Mouse (Mus musculus) frontal cortex, postnatal 10 days (tissue): ENCODE data around the gene Tmprss11e.

Experiments used
- DNase-seq, 2 experiments: peaks; one replicate each; pipeline ENCODE4 v3.0.0; 2022; ENCODE audit warnings: low spot score in 2 of 2, mixed read lengths in 1 of 2

The Tmprss11e gene

DNA sequence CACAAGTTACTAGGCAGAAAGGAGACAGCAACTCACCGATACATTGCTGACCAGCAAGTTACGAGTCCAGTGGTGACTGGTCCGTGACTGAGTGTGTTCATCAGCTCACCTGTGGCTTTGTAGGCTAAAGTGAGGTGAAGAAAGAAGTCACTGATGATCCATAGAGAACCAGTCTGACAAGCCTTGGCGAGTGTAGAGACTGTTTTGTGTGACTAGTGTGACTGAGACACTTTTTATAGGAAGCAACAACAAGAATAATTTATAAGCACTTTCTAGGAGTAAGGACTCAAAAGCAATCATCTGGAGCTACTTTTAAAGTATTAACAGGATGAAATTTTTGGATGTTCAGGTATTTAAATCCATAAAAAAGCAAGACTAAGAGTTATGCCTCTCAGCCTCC, at the start of gene Tmprss11e:
TSS of gene Tmprss11e (minus strand) at position 101 of the 400 bp plus-strand sequence.
- DNase-seq, result no peak

DNA sequence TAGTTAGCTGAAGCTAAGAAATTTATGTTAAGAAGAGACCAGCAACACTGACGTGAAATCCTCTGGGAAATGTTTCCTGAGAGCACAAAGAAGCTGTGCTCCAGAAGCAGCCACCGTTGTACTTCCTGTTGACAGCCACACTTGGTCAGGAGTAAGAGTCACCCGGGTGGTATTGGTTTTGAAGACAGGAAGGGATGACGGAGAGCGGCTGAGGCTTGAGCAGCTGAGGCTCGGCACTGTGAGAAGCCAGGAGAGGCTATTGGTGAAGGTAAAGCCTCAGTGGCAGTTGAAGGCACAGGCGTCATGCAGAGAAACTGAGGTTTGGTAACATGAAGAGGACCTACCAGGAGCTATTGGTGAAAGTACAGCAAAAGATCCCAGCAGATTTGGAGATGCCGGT, 47.2 kb upstream of the Tmprss11e start:
- DNase-seq, result no peak

DNA sequence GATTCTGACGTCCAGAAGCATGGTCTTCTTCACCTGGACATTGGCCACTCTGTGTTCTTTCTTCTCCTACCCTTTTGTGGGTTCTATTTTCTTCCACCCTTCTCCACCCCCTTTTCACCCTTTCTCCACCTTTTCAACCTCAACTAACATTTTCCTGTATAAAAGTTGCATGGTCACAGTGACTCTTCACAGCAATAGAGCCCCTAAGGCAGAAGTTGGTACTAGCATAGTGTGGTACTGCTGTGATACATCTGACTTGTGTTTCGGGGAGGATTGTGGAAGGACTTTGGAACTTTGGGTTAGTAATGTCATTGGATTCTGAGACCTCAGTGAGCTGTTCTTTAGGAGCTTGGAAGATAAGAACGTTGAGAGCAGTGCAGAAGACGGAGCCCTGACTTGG, 46.6 kb upstream of the Tmprss11e start:
- no peak for DNase-seq

DNA sequence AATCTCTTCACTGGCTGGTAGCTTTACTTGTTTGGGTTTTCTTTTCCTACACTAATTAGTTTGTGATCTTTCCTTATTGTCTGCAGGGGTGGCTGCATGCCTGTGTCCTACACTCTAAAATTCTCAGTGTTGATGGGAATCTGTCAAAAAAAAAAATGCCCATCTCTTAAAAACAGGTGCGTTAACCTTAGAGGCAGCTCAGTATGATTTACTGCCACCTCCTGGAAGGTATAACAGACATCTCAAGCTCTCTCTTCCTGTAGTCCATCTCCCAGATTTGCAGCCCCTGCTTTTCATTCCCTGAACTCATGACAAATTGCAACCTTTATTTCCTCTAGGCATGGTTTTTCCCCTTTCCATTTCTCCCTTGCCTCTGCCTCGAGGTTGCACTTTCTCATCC, 44.3 kb upstream of the Tmprss11e start:
- DNase-seq, result no peak

DNA sequence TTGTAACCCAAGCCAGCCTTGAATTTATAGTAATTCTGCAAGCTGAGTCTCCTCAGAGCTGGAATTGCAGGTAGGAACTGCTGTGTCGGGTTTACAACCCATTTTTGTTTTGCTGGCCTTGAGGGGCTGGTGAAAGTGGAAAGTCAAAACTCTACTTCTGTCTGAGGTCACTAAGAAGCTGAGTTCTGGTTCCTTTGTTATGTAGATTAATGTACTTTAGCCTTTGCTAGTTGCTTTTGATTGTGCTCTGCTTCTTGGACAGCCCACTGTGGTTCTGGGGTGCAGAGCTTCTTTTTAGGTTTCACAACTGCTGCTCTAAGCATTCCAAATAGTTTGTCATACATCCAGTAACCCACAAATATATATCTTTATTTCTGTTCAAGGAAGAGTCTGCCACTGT, 41.2 kb upstream of the Tmprss11e start:
- no peak for DNase-seq

DNA sequence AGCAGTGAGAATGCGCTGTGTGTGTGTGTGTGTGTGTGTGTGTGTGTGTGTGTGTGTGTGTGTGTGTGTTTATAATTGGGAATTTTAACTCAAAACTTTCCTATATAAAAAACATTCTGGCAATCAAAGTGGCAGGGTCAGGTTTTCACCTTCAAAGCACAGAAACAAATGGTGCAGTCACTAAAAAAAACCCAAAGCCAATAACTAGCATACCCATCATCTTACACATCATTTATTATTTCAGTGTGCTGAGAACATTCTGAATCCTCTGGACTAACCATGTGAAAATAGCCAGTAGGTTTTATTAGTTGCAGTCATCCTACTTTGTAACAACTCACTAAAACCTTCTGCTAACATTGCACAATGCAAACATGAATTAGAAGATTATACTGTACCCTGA, 38.6 kb upstream of the Tmprss11e start:
- no peak for DNase-seq

DNA sequence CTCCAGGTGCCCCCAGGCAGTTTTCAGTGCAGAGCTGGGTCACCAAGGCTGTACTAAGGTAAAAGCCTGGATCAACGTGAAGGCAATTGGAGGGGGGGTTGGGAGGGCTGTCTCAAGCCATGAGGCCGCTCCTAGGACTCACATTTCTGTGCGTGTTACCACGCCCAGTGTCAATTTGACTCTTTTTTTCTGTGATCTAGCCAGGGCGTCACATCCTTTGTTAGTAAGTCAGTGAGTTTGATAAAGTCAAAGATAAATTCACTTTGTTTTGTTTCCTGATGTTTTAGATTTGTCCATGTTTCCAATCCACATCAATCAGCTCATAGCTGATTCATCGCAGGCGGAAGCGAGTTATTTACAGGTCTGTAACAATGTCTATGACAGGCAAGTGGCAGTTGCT, 37.4 kb upstream of the Tmprss11e start:
- DNase-seq, result no peak

DNA sequence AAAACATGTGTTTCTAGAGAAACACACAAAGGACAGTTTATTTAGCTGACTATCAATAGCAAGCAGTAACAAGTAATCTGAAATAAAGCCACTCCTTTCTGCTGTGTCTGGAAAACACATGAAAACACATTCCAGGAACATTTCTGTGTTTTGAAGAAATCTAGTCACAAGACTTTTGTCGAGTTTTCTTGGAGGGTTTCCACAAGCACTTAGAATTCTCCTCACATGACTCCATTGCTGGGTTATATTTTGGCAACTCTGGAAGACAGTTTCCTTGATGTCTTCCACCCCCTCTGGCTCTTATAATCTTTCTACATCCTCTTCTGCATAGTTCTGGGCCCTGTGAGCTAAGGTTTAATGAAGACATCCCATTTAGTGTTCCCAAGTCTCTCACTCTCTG, 32.9 kb upstream of the Tmprss11e start:
- no peak for DNase-seq

DNA sequence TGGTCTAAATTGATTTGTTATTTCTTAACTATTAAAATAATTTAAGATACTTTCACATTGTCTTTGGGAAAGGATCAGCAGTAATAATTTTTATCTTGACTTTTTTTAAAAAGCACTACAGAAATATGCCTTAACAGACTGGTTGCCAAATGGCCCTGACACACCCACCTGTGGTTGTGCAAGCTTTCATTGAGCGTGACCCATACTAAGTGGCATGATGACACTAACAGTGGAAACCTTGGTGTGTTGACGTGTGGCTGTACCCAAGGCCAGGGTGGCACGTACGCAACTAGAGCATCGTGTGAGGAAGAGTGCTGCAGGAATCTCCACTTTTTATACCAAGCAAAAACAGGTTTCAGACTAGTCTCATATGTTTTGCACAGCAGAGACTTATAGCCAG, 31.3 kb upstream of the Tmprss11e start:
- DNase-seq, result no peak

DNA sequence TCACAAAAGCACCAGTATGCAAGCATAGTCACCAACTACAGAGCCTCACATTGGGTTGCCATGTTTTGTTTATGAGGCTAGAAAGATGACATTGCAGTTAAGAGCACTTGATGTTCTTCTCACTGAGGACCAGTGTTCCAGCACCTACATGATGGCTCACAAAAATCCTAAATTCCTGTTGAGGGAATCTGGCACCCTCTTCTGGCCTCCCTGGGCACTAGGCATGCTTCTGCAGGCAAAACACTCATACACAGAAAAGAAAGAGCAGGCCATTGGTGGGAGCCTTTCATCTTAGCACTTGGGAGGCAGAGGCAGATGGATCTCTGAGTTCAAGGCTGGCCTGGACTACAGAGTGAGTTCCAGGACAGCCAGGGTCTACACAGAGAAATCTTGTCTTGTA, 25.4 kb upstream of the Tmprss11e start:
- no peak for DNase-seq

DNA sequence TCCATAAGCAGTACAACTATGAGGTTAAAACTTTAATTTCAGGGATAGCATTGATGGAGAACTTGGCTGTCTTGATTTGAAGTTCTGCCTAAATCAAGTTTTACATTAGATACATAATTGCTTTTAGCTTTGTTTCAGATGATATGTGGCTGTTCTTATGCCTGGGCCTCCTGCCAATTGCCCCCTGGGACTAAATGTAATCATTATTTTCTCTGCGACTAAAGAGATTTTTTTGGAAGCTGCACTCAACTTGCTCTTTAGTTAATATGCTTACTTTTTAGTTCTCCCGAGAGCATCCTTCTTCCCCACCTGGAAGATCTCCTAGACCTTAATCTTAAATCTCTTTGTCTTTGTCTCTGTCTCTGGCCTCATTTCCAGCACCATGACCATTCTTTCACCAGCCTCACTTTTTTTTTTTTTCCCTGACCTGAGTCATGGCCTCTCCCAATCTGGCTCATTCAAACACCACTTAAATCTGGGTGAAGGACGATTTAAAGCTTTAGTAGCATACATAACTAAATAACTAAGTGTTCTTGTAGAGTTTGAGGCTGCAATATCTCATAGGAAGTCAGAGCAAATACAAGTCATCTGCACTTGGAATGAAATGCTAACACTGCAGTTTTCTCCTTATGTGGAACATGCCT, 23.5 kb upstream of the Tmprss11e start:
- no peak for DNase-seq

DNA sequence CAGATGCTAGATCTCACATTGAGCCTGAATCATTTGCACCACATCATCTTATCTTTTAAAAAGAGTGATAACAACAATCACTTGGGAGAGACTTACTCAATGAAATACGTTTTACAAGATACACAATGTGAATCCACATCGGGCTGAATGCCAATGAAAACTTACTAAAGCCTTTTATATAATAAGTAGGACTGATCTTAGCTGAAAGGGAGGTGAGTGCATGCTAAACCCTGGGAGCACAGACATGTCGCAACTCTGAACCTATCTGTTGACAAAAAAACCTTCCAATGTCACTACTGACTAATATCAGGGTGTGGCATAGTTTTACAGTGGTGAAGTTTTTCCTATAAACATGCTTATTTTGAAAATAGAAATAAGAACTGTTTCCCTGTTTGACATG, 2.8 kb downstream of the Tmprss11e start:
- DNase-seq, result no peak

DNA sequence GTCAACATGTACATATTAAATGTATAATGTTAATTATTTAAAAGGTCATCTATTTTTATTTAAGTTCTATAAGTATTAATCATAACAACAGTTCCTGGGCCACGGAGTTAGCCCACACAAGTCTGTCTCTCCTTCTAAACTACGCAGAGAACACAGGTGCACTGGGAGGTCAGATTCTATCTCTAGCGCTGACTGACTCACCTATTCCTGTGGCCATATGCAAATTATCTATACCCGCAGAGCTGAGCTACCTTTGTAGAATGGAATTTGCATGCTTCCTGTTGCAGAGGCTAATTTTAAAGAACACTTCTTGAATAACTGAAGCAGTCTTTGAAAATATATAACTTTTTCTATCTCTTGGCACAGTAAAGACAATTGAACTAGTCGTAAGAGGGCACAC, 4.5 kb downstream of the Tmprss11e start:
- no peak for DNase-seq

DNA sequence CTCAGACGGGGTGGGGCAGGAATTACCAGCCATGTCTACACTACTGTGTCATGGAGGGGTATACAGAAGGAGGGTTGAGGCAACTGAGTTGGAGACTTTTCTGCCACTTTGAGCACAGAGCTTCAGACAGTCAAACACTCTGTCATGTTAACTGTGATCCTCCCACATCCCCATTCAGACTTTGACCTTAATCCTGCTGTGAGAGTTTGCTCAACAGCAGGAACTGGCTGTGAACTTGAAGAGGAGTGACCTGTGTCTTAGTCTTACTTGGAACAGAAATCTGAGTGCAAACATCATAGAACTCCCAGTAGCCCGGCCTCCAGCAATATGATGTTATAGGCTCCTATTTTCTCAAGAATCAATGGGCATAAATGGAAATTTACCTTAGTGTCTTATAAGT, 9.8 kb downstream of the Tmprss11e start:
- DNase-seq, result no peak

DNA sequence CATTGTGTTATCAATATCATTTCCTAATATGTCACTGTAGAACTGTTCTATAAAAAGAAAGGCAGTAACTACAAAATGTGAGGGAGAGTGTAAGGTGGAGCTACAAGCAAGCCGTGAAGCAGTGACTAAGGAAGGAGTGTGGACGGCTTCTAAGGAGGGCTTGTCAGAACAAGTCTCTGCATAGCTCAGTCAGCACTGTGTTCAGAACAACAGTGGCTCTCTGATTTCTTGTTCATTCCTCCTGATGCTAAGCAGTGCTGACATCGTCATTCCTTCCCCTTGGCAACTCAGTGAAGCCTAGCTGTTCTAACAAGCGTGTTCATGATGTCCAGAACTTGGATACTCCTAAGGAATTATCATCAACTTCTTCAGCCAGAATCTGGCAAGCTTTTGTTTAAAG, 15.0 kb downstream of the Tmprss11e start:
- DNase-seq, result no peak

DNA sequence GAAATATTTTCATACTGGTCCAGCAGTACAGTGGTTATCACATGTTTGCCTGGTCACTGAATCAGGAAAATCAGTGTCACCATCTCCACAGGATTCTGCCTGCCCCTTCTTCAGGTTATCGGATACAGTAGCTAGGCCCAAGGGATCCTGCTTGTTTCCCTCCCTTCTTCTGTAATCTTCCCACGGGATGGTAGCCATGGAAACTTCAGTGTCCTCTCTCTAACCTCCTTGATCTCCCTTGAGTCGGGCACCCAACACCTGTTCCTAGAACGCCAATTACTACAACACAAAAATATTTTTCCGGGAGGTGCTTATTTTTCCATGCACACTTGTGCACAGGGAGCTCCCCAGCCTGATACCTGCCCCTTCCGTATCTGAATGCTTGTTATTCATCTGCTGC, 17.0 kb downstream of the Tmprss11e start:
- no peak for DNase-seq

DNA sequence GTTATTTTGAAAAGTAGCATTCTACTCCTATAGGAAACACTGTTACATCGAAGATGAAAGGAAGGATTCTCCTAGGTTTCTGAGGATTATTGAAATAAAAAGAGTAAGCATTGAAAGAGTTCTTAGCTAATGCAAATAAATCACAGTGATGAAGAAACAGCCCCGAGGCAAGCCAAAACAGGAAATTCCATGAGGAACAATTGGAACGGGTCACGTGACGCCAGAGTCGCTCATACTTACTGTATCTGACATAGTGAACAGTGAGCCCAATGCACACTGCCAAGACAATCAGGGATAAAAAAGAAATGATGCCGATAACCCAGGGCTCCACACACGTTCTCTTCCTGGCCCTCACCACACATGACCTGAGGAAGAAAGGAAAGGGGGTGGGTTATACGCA, 18.6 kb downstream of the Tmprss11e start:
- DNase-seq, result no peak

DNA sequence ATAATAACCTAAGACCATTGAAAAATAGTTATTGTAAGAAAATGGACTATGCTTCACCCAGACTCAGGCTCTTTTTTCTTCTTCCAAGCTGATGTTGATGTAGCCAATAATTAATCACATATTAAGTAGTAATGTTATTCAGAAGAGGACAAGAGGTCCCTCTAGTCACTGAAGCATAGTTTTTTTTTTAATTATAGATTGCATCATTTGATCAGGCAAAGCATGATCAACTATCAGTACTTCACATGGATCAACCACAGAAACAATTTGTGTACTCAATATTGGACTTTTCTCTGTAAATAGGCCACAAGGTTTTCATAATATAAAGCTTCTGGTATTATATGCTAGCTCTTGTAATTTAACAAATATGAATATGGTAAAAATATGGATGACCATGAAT, 20.6 kb downstream of the Tmprss11e start:
- no peak for DNase-seq

DNA sequence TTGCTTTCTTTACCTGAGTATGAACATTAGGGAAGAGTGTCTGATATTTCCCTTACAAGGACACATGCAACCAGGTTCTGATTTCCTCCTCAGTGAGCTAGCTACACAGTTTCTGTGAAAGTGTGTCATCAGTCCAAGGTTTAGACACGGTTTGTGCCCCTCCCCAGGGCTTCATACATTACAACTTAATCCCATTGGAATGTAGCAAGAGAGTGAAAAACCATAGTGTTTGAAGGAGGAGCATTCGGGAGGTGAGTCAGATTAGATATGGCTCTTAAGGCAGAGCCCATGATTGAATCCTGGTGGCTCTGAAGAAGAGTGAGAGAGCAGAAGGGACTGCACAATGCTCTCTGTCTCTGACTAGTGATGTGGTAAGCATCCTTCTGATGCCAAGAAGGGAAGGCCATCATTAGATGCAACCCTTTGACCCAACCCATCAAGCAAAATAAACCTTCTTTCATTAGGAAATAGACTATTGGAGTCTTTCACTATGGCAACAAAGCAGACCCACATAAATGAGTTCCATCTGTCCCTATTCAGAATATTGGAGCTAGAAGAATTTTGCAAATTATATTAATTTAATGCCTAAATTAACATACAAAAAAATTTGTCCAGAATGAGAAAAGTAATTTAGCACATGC, 22.7 kb downstream of the Tmprss11e start:
- no peak for DNase-seq

DNA sequence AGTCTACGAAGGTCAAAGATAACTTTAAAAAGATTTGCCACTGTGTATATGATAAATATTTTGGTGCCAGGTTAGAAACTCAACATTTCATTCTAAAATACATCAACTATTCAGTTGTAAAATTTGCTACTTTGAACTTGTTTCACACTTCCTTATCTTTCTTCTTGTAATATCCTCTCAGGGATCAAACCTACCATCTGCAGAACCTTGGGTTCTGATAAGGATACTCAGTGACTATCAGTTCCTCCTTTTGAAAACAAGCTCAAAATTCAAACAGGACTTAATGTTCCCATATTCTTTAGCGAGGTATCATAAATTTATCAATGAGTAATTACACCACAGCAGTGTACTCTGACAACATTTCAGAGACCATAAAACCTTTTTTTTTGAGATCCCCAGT, 30.6 kb downstream of the Tmprss11e start:
- DNase-seq, result no peak

DNA sequence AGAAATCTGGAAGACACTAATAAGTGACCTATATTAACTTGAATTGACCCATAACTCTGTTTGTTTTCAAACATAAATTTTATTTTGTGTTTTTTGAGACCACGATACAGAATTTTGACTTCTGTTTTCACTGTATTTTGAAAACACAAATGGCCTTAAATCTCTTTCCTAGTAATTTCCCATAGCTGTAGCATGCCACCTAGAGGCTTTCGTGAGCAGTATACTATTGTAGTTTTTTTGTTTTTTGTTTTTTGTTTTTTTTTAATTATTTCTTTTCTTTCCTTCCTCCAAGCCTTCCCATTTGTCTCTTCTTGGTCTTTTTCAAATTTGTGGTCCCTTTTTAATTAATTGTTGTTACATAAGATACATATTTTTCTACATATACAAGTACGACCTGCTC, 40.7 kb downstream of the Tmprss11e start:
- DNase-seq, result no peak

DNA sequence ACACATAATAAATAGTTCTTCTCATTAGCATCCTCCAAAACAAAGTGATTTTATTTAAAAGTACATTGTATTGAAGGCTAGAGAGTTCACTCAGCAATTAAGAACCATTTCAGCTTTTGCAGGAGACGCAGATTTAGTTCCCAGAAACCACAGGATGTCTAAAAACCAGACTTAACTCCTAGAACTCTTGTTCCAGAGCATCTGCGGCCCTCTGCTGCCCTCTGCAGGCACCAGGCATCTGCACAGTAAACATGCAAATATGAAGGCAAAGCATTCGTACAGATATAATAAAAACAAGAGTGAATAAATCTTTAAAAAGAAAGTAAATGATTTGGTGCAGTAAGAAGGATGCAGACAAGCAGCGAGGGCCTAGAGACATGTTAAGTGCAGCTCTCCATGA, 60.9 kb downstream of the Tmprss11e start:
- peak; percentile 11 to 60 for DNase-seq

DNA sequence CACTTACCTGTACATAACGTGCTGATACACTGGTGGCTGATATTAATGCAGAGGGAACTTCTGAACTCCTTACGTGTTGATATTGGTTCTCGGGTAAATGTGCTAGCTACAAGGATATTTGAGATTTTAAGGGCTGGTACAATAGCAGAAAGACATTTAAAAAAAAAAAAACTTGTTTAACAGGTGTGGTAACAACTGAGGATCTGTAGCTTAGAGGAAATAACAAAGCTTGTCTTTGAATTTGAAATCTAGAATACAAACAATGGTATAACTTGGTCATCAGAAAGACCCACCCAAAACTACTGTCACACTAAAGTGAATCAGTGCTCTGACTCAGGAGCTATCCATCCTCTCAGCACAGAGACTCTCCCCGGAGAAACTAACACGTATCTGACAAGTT, 69.4 kb downstream of the Tmprss11e start, which contains the start of gene Tmprss11b:
TSS of gene Tmprss11b (minus strand) at position 101 of the 400 bp plus-strand sequence.
- no peak for DNase-seq
